Mouse (Mus musculus): Measurements from ENCODE around the gene Gpr108. TPM values are rescaled to one million over a fixed set of nuclear protein-coding genes. Genes with fewer than 3 reads are reported as not detected.
A peak's percentile ranks its signal among the peaks of the same experiment; 100 is the strongest.

Gpr108 gene
- polyA plus RNA-seq, 1 experiment from 2014 or later, result 50.3 TPM

GRCm38 (mm10) chr17:57261286-57261685, 13.0 kb upstream of the Gpr108 start:
- no peak overlapping the region for H3K27ac ChIP-seq
- H3K4me3 ChIP-seq (ENCODE audit: inconsistent target), result no peak overlapping the region
- H3K79me2 ChIP-seq (ENCODE audit: inconsistent target), result no peaks in the 10 kb centered on the region
- WGBS (ENCODE audit: missing documents), result 98% methylated on average over 4 of the region's 4 CpGs
- peaks cover 47% of the 10 kb centered on the region for H3K36me3 ChIP-seq (ENCODE audit: inconsistent target)

- 97% methylated on average over 9 of the region's 9 CpGs for WGBS (ENCODE audit: missing documents)
- Histone ChIP-seq H3K36me3 (ENCODE audit: inconsistent target) (peaks cover 54% of the 10 kb centered on the region), H3K27ac (no peak overlapping the region), H3K4me3 (ENCODE audit: inconsistent target) (no peak overlapping the region), H3K79me2 (ENCODE audit: inconsistent target) (no peaks in the 10 kb centered on the region)
Observed at GRCm38 (mm10) chr17:57260351-57260750, 12.1 kb upstream of the Gpr108 start.

GRCm38 (mm10) chr17:57259742-57260141, 11.5 kb upstream of the Gpr108 start:
- no peaks in the 10 kb centered on the region for H3K79me2 ChIP-seq (ENCODE audit: inconsistent target)
- peaks cover 60% of the 10 kb centered on the region for H3K36me3 ChIP-seq (ENCODE audit: inconsistent target)
- 96% methylated on average over 8 of the region's 8 CpGs for WGBS (ENCODE audit: missing documents)
- no peak overlapping the region for H3K27ac ChIP-seq
- no peak overlapping the region for H3K4me3 ChIP-seq (ENCODE audit: inconsistent target)

GRCm38 (mm10) chr17:57258191-57258590, 9.9 kb upstream of the Gpr108 start:
- Histone ChIP-seq H3K36me3 (ENCODE audit: inconsistent target) (peaks cover 75% of the 10 kb centered on the region), H3K27ac (no peak overlapping the region), H3K4me3 (ENCODE audit: inconsistent target) (no peak overlapping the region), H3K79me2 (ENCODE audit: inconsistent target) (no peaks in the 10 kb centered on the region)
- WGBS (ENCODE audit: missing documents), result 93% methylated on average over 3 of the region's 3 CpGs

GRCm38 (mm10) chr17:57256921-57257485, 8.8 kb upstream of the Gpr108 start:
- Histone ChIP-seq H3K36me3 (ENCODE audit: inconsistent target) (peaks cover 70% of the 10 kb centered on the region), H3K27ac (no peak overlapping the region), H3K79me2 (ENCODE audit: inconsistent target) (no peaks in the 10 kb centered on the region), H3K4me3 (ENCODE audit: inconsistent target) (no peak overlapping the region)
- 94% methylated on average over 21 of the region's 22 CpGs for WGBS (ENCODE audit: missing documents)

GRCm38 (mm10) chr17:57255354-57255753, 7.1 kb upstream of the Gpr108 start:
- WGBS (ENCODE audit: missing documents), result 89% methylated on average over 11 of the region's 14 CpGs
- Histone ChIP-seq H3K27ac (no peak overlapping the region), H3K79me2 (ENCODE audit: inconsistent target) (no peaks in the 10 kb centered on the region; the same call in 1 of the 2 replicates), H3K36me3 (ENCODE audit: inconsistent target) (peaks cover 58% of the 10 kb centered on the region), H3K4me3 (ENCODE audit: inconsistent target) (no peak overlapping the region)

- peaks cover 7% of the 10 kb centered on the region; the same call in 1 of the 2 replicates for H3K79me2 ChIP-seq (ENCODE audit: inconsistent target)
- WGBS (ENCODE audit: missing documents), result 92% methylated on average over 5 of the region's 6 CpGs
- no peak overlapping the region for H3K27ac ChIP-seq
- H3K4me3 ChIP-seq (ENCODE audit: inconsistent target), result no peak overlapping the region
- H3K36me3 ChIP-seq (ENCODE audit: inconsistent target), result peaks cover 46% of the 10 kb centered on the region
Observed at GRCm38 (mm10) chr17:57253306-57253705, 5.1 kb upstream of the Gpr108 start.

GRCm38 (mm10) chr17:57251431-57251830, 3.2 kb upstream of the Gpr108 start:
- no peak overlapping the region for H3K27ac ChIP-seq
- H3K4me3 ChIP-seq (ENCODE audit: inconsistent target), result no peak overlapping the region
- WGBS (ENCODE audit: missing documents), result 98% methylated on average over 3 of the region's 3 CpGs
- H3K36me3 ChIP-seq (ENCODE audit: inconsistent target), result peaks cover 32% of the 10 kb centered on the region
- peaks cover 7% of the 10 kb centered on the region; the same call in 1 of the 2 replicates for H3K79me2 ChIP-seq (ENCODE audit: inconsistent target)

GRCm38 (mm10) chr17:57250461-57251160, 2.4 kb upstream of the Gpr108 start:
- 16% methylated on average over 33 of the region's 33 CpGs for WGBS (ENCODE audit: missing documents)

GRCm38 (mm10) chr17:57249186-57250181, 1.2 kb upstream of the Gpr108 start, which contains the start of gene Trip10:
TSS of gene Trip10 (plus strand) at chr17:57249455.
- Histone ChIP-seq H3K79me2 (ENCODE audit: inconsistent target) (peaks cover 7% of the 10 kb centered on the region; the same call in 1 of the 2 replicates), H3K36me3 (ENCODE audit: inconsistent target) (peaks cover 25% of the 10 kb centered on the region), H3K27ac (peak within 1 kb of the TSS; percentile 72), H3K4me3 (ENCODE audit: inconsistent target) (peak within 1 kb of the TSS; percentile 89)
- WGBS (ENCODE audit: missing documents), result under 1% methylated on average over 47 of the region's 52 CpGs

More at GRCm38 (mm10) chr17:57250461-57251160, 2.4 kb upstream of the Gpr108 start:
- peak overlapping the region; percentile 89 for H3K4me3 ChIP-seq (ENCODE audit: inconsistent target)
- peaks cover 7% of the 10 kb centered on the region; the same call in 1 of the 2 replicates for H3K79me2 ChIP-seq (ENCODE audit: inconsistent target)
- H3K36me3 ChIP-seq (ENCODE audit: inconsistent target), result peaks cover 26% of the 10 kb centered on the region
- no peak overlapping the region for H3K27ac ChIP-seq

GRCm38 (mm10) chr17:57248771-57249170, 525 bp upstream of the Gpr108 start:
- peak overlapping the region; percentile 72 for H3K27ac ChIP-seq
- peak overlapping the region; percentile 74 for H3K4me3 ChIP-seq (ENCODE audit: inconsistent target)
- WGBS (ENCODE audit: missing documents), result 10% methylated on average over 13 of the region's 13 CpGs
- H3K79me2 ChIP-seq (ENCODE audit: inconsistent target), result peaks cover 7% of the 10 kb centered on the region; the same call in 1 of the 2 replicates
- peaks cover 25% of the 10 kb centered on the region for H3K36me3 ChIP-seq (ENCODE audit: inconsistent target)

- Histone ChIP-seq H3K27ac (peak overlapping the region; percentile 72), H3K36me3 (ENCODE audit: inconsistent target) (peaks cover 28% of the 10 kb centered on the region), H3K79me2 (ENCODE audit: inconsistent target) (peaks cover 7% of the 10 kb centered on the region; the same call in 1 of the 2 replicates), H3K4me3 (ENCODE audit: inconsistent target) (peak overlapping the region; percentile 74)
- WGBS (ENCODE audit: missing documents), result under 1% methylated on average over 45 of the region's 46 CpGs
Observed at GRCm38 (mm10) chr17:57247393-57248200, 649 bp downstream of the Gpr108 start.

GRCm38 (mm10) chr17:57246663-57247392, 1.4 kb downstream of the Gpr108 start:
- H3K27ac ChIP-seq, result peak overlapping the region; percentile 57
- peak overlapping the region; percentile 74 for H3K4me3 ChIP-seq (ENCODE audit: inconsistent target)
- peaks cover 35% of the 10 kb centered on the region for H3K36me3 ChIP-seq (ENCODE audit: inconsistent target)
- WGBS (ENCODE audit: missing documents), result 6% methylated on average over 18 of the region's 18 CpGs
- H3K79me2 ChIP-seq (ENCODE audit: inconsistent target), result peaks cover 7% of the 10 kb centered on the region; the same call in 1 of the 2 replicates

All from macrophage (primary cell).